Mouse (Mus musculus) embryo, embryonic 10 days (tissue): ENCODE results near the gene Paqr5.
A peak's percentile ranks its signal among the peaks of the same experiment; 100 is the strongest.

Experiments
- DNase-seq: peaks from one replicate; pipeline ENCODE4 v3.0.0-alpha.2; 2015; ENCODE audit warnings: low spot score

Paqr5 gene

DNA sequence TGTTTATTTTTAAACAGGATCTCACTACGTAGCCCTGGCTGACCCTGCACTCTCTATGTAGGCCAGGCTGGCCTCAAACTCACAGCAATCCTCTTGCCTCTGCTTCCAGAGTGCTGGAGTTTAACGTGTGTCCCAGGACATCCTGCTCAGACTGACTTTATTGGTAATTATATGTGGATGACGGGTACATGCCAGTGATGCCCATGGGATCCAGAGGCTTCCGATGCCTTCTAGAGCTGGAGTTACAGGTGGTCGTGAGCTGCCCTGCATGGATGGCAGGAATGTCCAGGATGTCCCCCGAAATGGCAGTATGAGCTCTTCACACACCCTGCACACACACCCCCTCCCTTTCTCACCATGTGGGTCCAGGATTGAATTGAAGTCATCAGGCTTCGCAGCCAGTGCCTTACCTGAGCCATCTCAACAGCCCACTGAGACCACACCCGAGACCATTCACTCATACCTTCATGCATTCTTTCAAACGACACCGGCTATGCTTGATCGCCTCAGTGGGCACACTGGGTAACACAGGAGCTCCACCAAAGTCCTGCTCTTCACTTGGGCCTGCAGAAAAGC lies 117.7 kb downstream of the Paqr5 start:
- no peak for DNase-seq

DNA sequence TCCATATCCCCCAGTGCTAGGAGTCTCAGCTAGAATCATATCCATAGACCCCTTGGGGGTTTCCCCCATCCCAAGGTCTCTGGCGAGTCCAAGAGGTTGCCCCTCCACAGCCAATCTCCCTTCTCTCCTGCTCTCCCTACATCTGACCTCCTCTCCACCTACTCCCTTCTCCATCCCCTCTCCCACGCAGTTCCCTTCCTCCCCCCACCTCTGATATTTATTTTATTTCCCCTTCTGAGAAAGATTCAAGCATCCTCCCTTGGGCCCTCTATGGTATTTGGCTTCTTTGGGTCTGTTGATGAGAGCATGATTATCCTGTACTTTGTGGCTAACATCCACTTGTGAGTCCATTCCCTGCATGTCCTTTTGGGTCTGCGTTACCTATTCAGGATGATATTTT lies 118.3 kb downstream of the Paqr5 start:
- DNase-seq = no peak

DNA sequence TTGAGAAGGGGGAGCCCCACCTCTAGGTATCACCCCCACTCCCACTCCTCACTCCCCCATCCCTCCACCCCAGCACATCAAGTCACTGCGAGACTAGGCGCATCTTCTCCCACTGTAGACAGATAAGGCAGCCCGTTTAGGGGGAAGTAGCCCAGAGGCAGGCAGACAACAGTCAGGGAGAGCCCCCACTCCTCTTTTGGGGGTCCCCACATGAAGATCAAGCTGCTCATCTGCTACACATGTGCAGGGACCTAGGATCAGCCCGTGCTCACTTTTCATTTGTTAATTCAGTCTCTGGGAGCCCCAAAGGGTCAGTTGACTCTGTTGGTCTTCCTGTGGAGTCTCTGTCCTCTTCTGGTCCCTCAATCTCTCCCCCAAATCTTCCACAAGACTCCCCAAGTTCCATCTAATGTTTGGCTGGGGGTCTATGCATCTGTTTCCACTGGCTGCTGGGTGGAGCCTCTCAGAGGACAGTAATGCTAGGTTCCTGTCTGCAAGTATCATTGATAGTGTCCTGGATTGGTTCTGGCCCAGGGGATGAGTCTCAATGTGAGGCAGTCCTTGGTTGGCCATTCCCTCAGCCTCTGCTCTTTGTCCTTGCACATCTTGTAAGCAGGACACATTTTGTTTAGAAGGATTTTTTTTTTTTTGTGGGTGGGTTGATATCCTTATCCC lies 118.9 kb downstream of the Paqr5 start:
- DNase-seq = no peak

DNA sequence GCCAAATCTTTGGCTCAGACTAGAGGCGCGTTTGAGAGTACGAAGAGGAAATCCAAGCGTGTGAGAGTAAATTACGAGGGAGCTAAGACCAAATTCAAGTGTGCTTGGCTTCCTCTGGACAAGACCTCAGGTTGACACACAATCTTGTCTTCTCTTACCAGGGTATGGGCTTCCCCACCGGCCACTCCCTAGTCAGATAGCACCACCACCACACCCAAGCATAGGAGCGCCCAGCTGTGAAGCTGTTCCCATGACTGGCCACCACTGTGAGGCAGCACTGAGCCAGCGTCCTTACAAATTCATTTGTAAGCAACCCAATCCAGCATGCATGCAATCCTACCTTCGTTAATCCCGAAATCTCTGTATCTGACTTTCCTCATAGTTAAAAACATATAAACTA lies 119.7 kb downstream of the Paqr5 start:
- peak; percentile 70 for DNase-seq

DNA sequence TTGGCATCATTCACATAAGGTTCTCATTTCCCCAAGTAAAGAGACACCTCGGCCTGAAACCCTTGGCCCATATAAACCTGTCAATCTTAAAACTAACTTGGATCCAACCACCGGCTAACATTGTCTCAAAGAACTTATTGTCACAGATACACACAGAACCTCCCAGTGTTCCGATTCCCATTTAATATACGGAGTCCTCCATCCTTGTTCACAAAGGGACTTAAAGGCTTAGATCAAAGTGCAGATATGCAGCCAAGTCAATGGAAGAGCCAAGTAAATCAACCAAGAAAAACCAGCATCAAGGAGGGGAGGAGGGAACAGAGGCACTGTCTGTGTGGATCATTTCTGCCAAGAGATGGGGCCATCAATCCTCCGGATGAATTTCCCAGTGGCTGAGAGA lies 121.1 kb downstream of the Paqr5 start:
- no peak for DNase-seq

DNA sequence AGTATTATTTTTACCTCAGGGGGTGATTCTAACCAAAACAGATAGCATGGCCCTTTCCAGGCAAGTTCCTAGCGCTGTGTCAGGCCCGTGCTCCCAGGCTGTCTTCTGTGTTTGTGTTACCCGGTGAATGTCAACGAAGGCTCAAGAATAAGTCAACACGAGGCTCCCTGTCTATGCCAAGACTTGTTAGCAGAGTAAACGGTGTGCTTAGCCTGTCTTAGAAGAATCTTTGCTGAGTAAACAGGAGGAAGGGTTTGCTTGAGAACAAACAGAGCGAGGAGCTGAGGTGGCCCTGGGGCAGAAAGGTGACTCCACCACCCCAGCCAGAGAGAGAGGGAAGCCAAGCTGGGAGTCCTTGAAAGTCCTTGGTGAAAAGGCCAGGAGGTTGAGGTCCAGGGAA lies 122.5 kb downstream of the Paqr5 start:
- peak; percentile 32 for DNase-seq
